Mouse (Mus musculus) liver, embryonic 15.5 days (tissue): ENCODE data around the gene Esyt1. TPM values are rescaled to one million over a fixed set of nuclear protein-coding genes. Genes with fewer than 3 reads are reported as not detected.

Experiments used
- ATAC-seq: fragments of 200-750 bp; cut with Nextera tagmentation; 2 replicates; pipeline ENCODE4 v1.8.0; 2017; ENCODE audit warnings: moderate number of reproducible peaks, mild to moderate bottlenecking, moderate library complexity; ENCODE audit not compliant: insufficient read depth
- H3K27ac ChIP-seq: fragments of 300-500 bp; sonication (generic); replicated peaks from 2 replicates; pipeline ENCODE4 v1.5.1; 2015; ENCODE audit warnings: mild to moderate bottlenecking, inconsistent platforms
- H3K27me3 ChIP-seq: fragments of 300-500 bp; sonication (generic); 2 replicates; pipeline ENCODE4 v1.6.1; 2015; ENCODE audit warnings: mild to moderate bottlenecking, inconsistent platforms
- H3K36me3 ChIP-seq: fragments of 300-500 bp; sonication (generic); replicated peaks from 2 replicates; pipeline ENCODE4 v1.6.1; 2015; ENCODE audit warnings: moderate library complexity, mild to moderate bottlenecking, inconsistent platforms
- H3K4me1 ChIP-seq: fragments of 300-500 bp; sonication (generic); replicated peaks from 2 replicates; pipeline ENCODE4 v1.6.1; 2015; ENCODE audit warnings: inconsistent platforms
- H3K4me2 ChIP-seq: fragments of 300-500 bp; sonication (generic); 2 replicates; pipeline ENCODE4 v1.6.1; 2015; ENCODE audit warnings: moderate library complexity, mild to moderate bottlenecking, inconsistent platforms
- H3K4me3 ChIP-seq: fragments of 300-500 bp; sonication (generic); replicated peaks from 2 replicates; pipeline ENCODE4 v1.5.1; 2015; ENCODE audit warnings: mild to moderate bottlenecking, inconsistent platforms
- H3K9ac ChIP-seq: fragments of 300-500 bp; sonication (generic); 2 replicates; pipeline ENCODE4 v1.6.1; 2015; ENCODE audit warnings: moderate library complexity, mild to moderate bottlenecking, inconsistent platforms
- H3K9me3 ChIP-seq: fragments of 300-500 bp; sonication (generic); replicated peaks from 2 replicates; pipeline ENCODE4 v1.6.1; 2016; ENCODE audit warnings: inconsistent platforms
- WGBS: fragments of 180-500 bp; shearing (Covaris S2); methylation state at CpG from one replicate; pipeline ENCODE4 v1.1.7; 2015; ENCODE audit warnings: mixed read lengths; ENCODE audit not compliant: insufficient replicate concordance; 5-methylcytosine and 5-hydroxymethylcytosine counted together
- polyA plus RNA-seq: library from polyadenylated mRNA; unstranded; fragments of >200 nt; fragmentation: Nextera tagmentation; extraction: Ambion mirVana; gene quantifications from 2 replicates; pipeline ENCODE4 v1.2.1, GENCODE M21; 2015

Gene Esyt1
- polyA plus RNA-seq, 1 experiment from 2014 or later, result 11.8 TPM

DNA sequence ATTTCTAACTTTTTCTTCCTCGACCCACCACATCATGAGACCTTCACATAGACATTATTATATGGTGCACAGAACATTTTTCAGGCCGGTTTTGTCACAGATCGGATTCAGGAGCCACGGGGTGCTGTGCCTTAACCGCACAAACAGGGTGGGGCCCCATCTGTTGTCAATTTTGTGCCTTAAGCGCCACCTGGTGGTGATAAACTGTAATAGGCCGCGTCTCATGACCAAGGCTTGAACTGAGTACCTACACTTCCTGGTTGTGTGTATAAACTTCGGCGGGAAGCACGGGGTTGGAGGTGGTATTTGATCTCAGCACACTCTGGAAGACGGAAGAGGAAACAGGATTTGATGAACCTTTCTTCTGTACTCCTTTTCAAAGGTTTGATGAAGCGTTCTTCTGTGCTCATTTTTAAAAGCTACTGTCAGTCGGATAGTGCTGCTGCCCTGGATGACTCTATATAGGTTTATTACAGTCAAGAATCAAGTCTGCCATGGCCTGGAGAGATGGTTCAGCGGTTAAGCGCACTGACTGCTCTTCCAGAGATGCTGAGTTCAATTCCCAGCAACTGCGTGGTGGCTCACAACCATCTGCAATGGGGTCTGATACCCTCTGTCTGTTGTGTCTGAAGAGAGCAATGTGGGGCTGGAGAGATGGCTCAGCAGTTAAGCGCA is 10.7 kb upstream of the Esyt1 start:
- H3K9ac ChIP-seq, result peak overlapping the region; percentile 23; the same call in 1 of the 2 replicates
- H3K9me3 ChIP-seq, result no peaks in the 10 kb centered on the region
- peak overlapping the region; percentile 66 for H3K4me2 ChIP-seq
- 13% methylated on average over 18 of the region's 18 CpGs for WGBS
- no peaks in the 10 kb centered on the region for H3K27me3 ChIP-seq
- H3K4me3 ChIP-seq, result peak overlapping the region; percentile 32
- H3K4me1 ChIP-seq, result peaks cover 18% of the 10 kb centered on the region
- H3K36me3 ChIP-seq, result no peaks in the 10 kb centered on the region
- peak; percentile 96 for ATAC-seq
- peak overlapping the region; percentile 76 for H3K27ac ChIP-seq

GRCm38 (mm10) chr10:128535624-128536265 is 10.1 kb upstream of the Esyt1 start:
- no peaks in the 10 kb centered on the region for H3K9me3 ChIP-seq
- peaks cover 18% of the 10 kb centered on the region for H3K4me1 ChIP-seq
- peak overlapping the region; percentile 76 for H3K27ac ChIP-seq
- no peaks in the 10 kb centered on the region for H3K27me3 ChIP-seq
- H3K36me3 ChIP-seq, result no peaks in the 10 kb centered on the region
- peak overlapping the region; percentile 66 for H3K4me2 ChIP-seq
- peak overlapping the region; percentile 32 for H3K4me3 ChIP-seq
- H3K9ac ChIP-seq, result 0 out of 2 replicates have a peak overlapping the region, but pooled peaks have one; percentile 1
- peak; percentile 29; the same call in 1 of the 2 replicates for ATAC-seq
- 54% methylated on average over 4 of the region's 4 CpGs for WGBS

DNA sequence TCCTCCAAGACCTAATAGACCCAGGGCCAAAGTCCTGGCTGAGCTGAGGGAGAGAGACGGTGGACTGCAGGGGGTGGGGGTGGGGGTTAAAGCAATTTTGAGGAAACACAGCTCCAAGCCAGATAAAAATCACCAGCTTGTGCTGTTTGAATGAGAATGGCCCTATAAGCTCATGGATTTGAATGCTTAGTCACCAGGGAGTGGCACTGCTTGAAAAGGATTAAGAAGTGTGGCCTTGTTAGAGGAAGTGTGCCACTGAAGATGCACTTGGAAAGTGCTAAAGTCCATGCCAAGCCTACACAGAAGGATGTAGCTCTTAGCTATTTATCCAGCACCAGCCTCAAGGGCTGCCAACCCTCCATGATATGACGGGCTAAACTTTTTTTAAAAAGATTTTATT is 9.5 kb upstream of the Esyt1 start:
- Histone ChIP-seq H3K27me3 (no peaks in the 10 kb centered on the region), H3K36me3 (no peaks in the 10 kb centered on the region), H3K27ac (no peak overlapping the region), H3K9ac (no peak overlapping the region), H3K9me3 (no peaks in the 10 kb centered on the region), H3K4me1 (peaks cover 18% of the 10 kb centered on the region), H3K4me3 (no peak overlapping the region), H3K4me2 (no peak overlapping the region)
- WGBS, result 63% methylated on average over 2 of the region's 2 CpGs
- no peak for ATAC-seq

GRCm38 (mm10) chr10:128526366-128527356 is 990 bp upstream of the Esyt1 start:
- WGBS, result 24% methylated on average over 28 of the region's 28 CpGs

GRCm38 (mm10) chr10:128524732-128525662 is 674 bp downstream of the Esyt1 start:
- under 1% methylated on average over 58 of the region's 58 CpGs for WGBS
- H3K9me3 ChIP-seq, result no peaks in the 10 kb centered on the region
- H3K9ac ChIP-seq, result peak overlapping the region; percentile 89
- H3K4me3 ChIP-seq, result peak overlapping the region; percentile 78
- peak; percentile 23 for ATAC-seq
- peaks cover 35% of the 10 kb centered on the region for H3K4me1 ChIP-seq
- H3K4me2 ChIP-seq, result peak overlapping the region; percentile 99
- H3K27ac ChIP-seq, result peak overlapping the region; percentile 92
- H3K36me3 ChIP-seq, result peaks cover 24% of the 10 kb centered on the region
- no peaks in the 10 kb centered on the region for H3K27me3 ChIP-seq

More at GRCm38 (mm10) chr10:128526366-128527356, 990 bp upstream of the Esyt1 start:
- Histone ChIP-seq H3K9ac (peak overlapping the region; percentile 65), H3K4me2 (peak overlapping the region; percentile 99), H3K36me3 (peaks cover 8% of the 10 kb centered on the region; the same call in 1 of the 2 replicates), H3K27me3 (no peaks in the 10 kb centered on the region), H3K9me3 (no peaks in the 10 kb centered on the region), H3K4me3 (peak overlapping the region; percentile 78), H3K27ac (peak overlapping the region; percentile 92), H3K4me1 (peaks cover 35% of the 10 kb centered on the region)
- peak; percentile 30 for ATAC-seq

DNA sequence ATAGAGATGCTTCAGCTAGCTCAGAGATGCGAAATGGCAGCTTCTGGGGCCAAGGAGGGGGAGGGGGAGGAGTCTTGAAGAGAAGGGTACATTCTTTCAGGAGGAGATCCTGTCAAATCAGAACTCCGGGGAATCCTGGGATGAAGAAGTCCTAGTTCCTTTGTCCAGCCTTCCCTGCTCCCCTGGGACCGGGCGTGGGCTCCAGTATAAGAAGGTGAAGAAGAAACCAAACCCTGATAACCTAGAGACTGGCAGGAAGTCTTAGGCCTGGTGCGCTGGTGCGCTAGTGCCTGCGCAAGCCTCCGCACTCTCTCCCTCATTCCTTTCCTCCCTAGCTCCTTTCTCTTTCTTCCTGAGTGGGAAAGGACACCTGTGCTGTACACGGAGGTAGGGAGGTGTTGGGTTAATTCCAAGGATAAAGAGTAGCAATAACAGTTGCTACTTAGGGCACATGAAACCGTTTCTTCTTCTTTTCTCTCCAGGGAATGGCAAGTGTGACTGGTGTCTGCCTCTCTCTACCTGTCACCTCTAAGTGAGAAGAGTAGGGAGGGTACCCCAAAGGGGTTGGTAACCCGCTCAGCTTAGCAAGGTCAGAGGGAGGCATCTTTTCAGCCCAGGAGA is 1.4 kb downstream of the Esyt1 start:
- WGBS, result 21% methylated on average over 11 of the region's 11 CpGs
- Histone ChIP-seq H3K4me1 (peaks cover 35% of the 10 kb centered on the region), H3K9ac (peak overlapping the region; percentile 89; the same call in 1 of the 2 replicates), H3K9me3 (no peaks in the 10 kb centered on the region), H3K27me3 (no peaks in the 10 kb centered on the region), H3K27ac (peak overlapping the region; percentile 92; the same call in 1 of the 2 replicates), H3K4me2 (peak overlapping the region; percentile 99), H3K36me3 (peaks cover 29% of the 10 kb centered on the region), H3K4me3 (peak overlapping the region; percentile 78)
- no peak for ATAC-seq

DNA sequence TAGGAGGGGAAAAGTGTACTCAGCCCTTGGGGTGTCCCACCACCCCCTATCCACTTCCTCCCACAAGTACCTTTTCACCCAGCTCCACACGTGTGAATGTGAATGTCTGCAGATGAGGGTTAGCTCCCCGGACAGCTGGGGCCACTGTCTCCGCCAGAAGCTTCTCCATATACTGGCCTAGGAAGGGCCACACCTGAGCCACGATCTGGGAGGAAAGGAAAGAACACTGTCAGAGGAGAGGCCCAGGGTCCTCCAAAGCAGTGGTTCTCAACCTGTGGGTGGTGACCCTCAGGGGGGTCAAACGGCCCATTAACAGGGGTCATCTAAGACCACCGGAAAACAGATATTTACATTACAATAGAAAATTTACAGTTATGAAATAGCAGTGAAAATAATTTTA is 3.3 kb downstream of the Esyt1 start:
- Histone ChIP-seq H3K27me3 (no peaks in the 10 kb centered on the region), H3K4me1 (peaks cover 41% of the 10 kb centered on the region), H3K9me3 (no peaks in the 10 kb centered on the region), H3K27ac (no peak overlapping the region), H3K4me3 (no peak overlapping the region), H3K9ac (no peak overlapping the region), H3K4me2 (no peak overlapping the region), H3K36me3 (peaks cover 44% of the 10 kb centered on the region)
- WGBS, result 63% methylated on average over 6 of the region's 6 CpGs
- ATAC-seq, result no peak

DNA sequence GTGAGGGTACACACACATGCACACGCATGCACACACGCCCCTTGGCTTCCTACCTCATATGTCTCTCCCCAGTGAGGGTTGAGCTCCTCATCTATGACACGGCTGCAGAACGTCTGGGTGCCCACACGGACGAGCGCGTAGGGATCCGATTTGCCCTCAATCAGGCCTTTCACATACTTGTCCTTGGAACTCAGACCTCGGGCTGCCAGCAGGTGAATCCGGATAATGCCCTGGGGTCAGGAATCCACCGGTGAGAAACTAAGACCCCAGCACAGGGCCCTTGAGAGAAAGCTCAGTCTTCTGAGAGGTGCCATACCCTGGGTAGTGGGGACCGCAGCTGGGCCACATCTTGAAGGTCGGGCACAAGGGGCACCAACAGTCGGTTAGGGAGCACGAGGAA is 5.1 kb downstream of the Esyt1 start:
- WGBS, result 85% methylated on average over 16 of the region's 16 CpGs
- H3K36me3 ChIP-seq, result peaks cover 58% of the 10 kb centered on the region

DNA sequence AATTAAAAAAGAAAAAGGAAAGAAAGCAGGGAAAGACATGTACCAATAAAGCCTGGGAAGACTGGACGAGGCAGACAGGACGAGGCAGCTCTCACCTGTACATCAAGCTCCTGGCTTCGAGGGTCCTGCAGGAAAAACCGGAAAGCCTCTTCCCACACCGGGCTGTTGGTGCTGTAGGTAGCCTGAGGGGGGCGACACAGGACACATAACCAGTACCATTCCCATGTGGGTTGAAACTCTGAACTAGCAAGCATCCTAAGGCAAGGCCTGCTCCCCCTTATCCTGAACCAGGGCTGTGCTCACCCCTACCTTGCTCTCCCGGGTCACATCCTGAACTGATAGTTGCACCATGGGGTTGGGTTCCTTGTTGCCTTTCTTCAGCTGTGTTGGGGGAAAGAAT is 6.8 kb downstream of the Esyt1 start:
- no peak for ATAC-seq
- WGBS, result 76% methylated on average over 7 of the region's 7 CpGs
- peaks cover 35% of the 10 kb centered on the region for H3K4me1 ChIP-seq

More for the DNA sequence above, 5.1 kb downstream of the Esyt1 start:
- peaks cover 44% of the 10 kb centered on the region for H3K4me1 ChIP-seq
- H3K27me3 ChIP-seq, result no peaks in the 10 kb centered on the region
- no peak overlapping the region for H3K4me3 ChIP-seq
- H3K9ac ChIP-seq, result no peak overlapping the region
- no peak overlapping the region for H3K27ac ChIP-seq
- H3K4me2 ChIP-seq, result no peak overlapping the region
- no peak for ATAC-seq
- H3K9me3 ChIP-seq, result no peaks in the 10 kb centered on the region

GRCm38 (mm10) chr10:128516677-128517076 is 9.0 kb downstream of the Esyt1 start:
- Histone ChIP-seq H3K9ac (no peak overlapping the region), H3K36me3 (peaks cover 71% of the 10 kb centered on the region), H3K4me2 (no peak overlapping the region), H3K9me3 (no peaks in the 10 kb centered on the region), H3K4me3 (no peak overlapping the region), H3K27ac (no peak overlapping the region), H3K4me1 (peaks cover 35% of the 10 kb centered on the region), H3K27me3 (no peaks in the 10 kb centered on the region)
- ATAC-seq, result no peak
- 24% methylated on average over 6 of the region's 6 CpGs for WGBS

More for the DNA sequence above, 6.8 kb downstream of the Esyt1 start:
- no peak overlapping the region for H3K4me3 ChIP-seq
- no peaks in the 10 kb centered on the region for H3K27me3 ChIP-seq
- H3K27ac ChIP-seq, result no peak overlapping the region
- no peaks in the 10 kb centered on the region for H3K9me3 ChIP-seq
- peaks cover 66% of the 10 kb centered on the region for H3K36me3 ChIP-seq
- no peak overlapping the region for H3K4me2 ChIP-seq
- no peak overlapping the region for H3K9ac ChIP-seq
